Mouse (Mus musculus): ENCODE measurements around the gene Stum. TPM values are rescaled to one million over a fixed set of nuclear protein-coding genes. Genes with fewer than 3 reads are reported as not detected.
A peak's percentile ranks its signal among the peaks of the same experiment; 100 is the strongest.

Gene Stum
- polyA plus RNA-seq, 1 experiment from 2014 or later: 0.67 TPM

DNA sequence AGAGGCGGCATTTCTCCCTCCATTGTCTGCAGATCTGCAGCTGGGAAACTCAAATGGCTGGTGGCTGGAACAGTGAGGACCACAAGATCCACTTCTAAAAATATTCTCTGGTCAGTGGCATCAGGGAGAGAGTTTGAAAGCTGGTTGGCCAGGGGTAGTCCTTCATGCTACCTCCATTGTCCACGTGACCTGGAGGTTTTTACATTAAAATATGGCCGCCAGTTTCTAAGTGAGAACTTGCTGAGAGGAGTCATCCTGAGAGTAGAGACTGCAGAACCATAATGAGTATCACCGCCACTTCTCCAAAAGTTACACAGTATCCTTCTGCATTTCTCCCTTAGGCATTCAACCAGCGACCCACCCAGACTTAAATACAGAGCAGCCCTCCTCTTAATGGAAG lies 2.0 kb upstream of the Stum start:
- WGBS: 88% methylated on average over 5 of the region's 5 CpGs
- no peak overlapping the region for H3K4me2 ChIP-seq
- H3K9me3 ChIP-seq (replicated peaks): no peaks in the 10 kb centered on the region
- no peak overlapping the region for H3K4me3 ChIP-seq
- no peak overlapping the region for H3K9ac ChIP-seq
- peaks cover 20% of the 10 kb centered on the region for H3K4me1 ChIP-seq
- no peak for ATAC-seq
- peaks cover 51% of the 10 kb centered on the region for H3K27me3 ChIP-seq
- no peaks in the 10 kb centered on the region for H3K36me3 ChIP-seq (ENCODE audit: poor library complexity, severe bottlenecking)
- no peak overlapping the region for H3K27ac ChIP-seq

- H3K36me3 ChIP-seq (ENCODE audit: poor library complexity, severe bottlenecking): no peaks in the 10 kb centered on the region
- H3K4me3 ChIP-seq: peak overlapping the region; percentile 46
- H3K9ac ChIP-seq: peak overlapping the region; percentile 57
- WGBS: 4% methylated on average over 36 of the region's 39 CpGs
- H3K4me2 ChIP-seq: peak overlapping the region; percentile 76
- H3K27me3 ChIP-seq: peaks cover 52% of the 10 kb centered on the region
- peaks cover 20% of the 10 kb centered on the region for H3K4me1 ChIP-seq
- no peaks in the 10 kb centered on the region for H3K9me3 ChIP-seq (replicated peaks)
- H3K27ac ChIP-seq: no peak overlapping the region
- no peak for ATAC-seq
Observed at GRCm38 (mm10) chr1:180482840-180483398, 385 bp downstream of the Stum start.

- Histone ChIP-seq H3K9me3 (replicated peaks) (no peaks in the 10 kb centered on the region), H3K4me3 (no peak overlapping the region), H3K4me2 (peak overlapping the region; percentile 76; the same call in 1 of the 2 replicates), H3K4me1 (peaks cover 22% of the 10 kb centered on the region), H3K9ac (no peak overlapping the region; the same call in 1 of the 2 replicates), H3K36me3 (ENCODE audit: poor library complexity, severe bottlenecking) (no peaks in the 10 kb centered on the region), H3K27ac (no peak overlapping the region), H3K27me3 (peaks cover 49% of the 10 kb centered on the region)
- no peak for ATAC-seq
- 8% methylated on average over 10 of the region's 10 CpGs for WGBS
Observed at GRCm38 (mm10) chr1:180481956-180482355, 1.3 kb downstream of the Stum start.

DNA sequence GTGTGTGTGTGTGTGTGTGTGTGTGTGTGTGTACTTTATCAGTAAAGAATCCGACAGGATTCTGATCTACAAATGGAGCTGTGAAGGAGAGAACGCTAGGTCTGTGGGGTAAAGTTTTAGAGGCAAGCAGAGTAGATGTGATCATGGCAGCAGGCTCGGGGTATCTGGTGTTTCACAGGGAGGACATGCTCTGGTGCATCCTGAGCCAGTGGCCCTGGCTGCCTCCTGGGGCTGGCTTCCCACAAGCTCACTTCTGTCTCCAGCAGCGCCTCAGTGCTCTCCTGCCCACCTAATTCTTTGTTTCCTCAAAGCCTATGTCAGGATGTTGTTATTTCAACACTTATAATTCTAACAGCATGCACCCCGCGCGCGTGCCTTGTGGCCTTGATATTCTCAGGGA lies 2.0 kb downstream of the Stum start:
- no peak overlapping the region for H3K4me2 ChIP-seq
- H3K27ac ChIP-seq: no peak overlapping the region
- H3K4me3 ChIP-seq: no peak overlapping the region
- no peak for ATAC-seq
- peaks cover 22% of the 10 kb centered on the region for H3K4me1 ChIP-seq
- H3K9ac ChIP-seq: no peak overlapping the region
- H3K36me3 ChIP-seq (ENCODE audit: poor library complexity, severe bottlenecking): no peaks in the 10 kb centered on the region
- WGBS: 49% methylated on average over 8 of the region's 8 CpGs
- peaks cover 49% of the 10 kb centered on the region for H3K27me3 ChIP-seq
- H3K9me3 ChIP-seq (replicated peaks): no peaks in the 10 kb centered on the region

GRCm38 (mm10) chr1:180480325-180480724 lies 3.0 kb downstream of the Stum start:
- H3K4me2 ChIP-seq: no peak overlapping the region
- H3K9ac ChIP-seq: no peak overlapping the region
- H3K36me3 ChIP-seq (ENCODE audit: poor library complexity, severe bottlenecking): no peaks in the 10 kb centered on the region
- no peak overlapping the region for H3K27ac ChIP-seq
- 39% methylated on average over 6 of the region's 6 CpGs for WGBS
- H3K9me3 ChIP-seq (replicated peaks): no peaks in the 10 kb centered on the region
- H3K4me1 ChIP-seq: peaks cover 22% of the 10 kb centered on the region
- H3K27me3 ChIP-seq: peaks cover 45% of the 10 kb centered on the region
- no peak for ATAC-seq
- H3K4me3 ChIP-seq: no peak overlapping the region

DNA sequence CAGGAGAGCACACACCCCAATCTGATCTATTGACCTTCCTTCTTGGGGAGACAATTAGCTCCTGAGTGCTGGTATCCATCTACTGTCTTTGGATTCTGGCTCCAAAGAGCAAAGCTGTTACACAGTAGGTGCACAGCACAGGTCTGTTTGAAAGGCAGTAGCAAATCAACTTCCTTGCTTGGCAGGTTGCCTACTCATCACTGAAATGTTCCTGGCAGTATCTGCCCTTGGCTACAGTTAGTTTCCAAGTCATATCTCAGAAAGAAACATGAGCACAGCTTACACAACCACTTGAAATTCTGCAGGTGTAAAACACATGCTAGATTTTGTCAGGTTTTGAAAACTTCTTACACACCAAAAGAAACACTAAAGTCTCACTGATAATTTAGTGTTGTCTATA lies 9.7 kb downstream of the Stum start:
- Histone ChIP-seq H3K4me1 (0 out of 2 replicates have a peak, but pooled peaks cover 2% of the 10 kb centered on the region), H3K4me3 (no peak overlapping the region), H3K27ac (no peak overlapping the region), H3K9ac (no peak overlapping the region), H3K27me3 (no peaks in the 10 kb centered on the region), H3K36me3 (ENCODE audit: poor library complexity, severe bottlenecking) (no peaks in the 10 kb centered on the region), H3K9me3 (replicated peaks) (no peaks in the 10 kb centered on the region), H3K4me2 (no peak overlapping the region)
- ATAC-seq: no peak

GRCm38 (mm10) chr1:180468004-180468403 lies 15.3 kb downstream of the Stum start:
- H3K4me3 ChIP-seq: no peak overlapping the region
- H3K4me2 ChIP-seq: no peak overlapping the region
- 94% methylated on average over 4 of the region's 4 CpGs for WGBS
- no peak overlapping the region for H3K27ac ChIP-seq
- H3K9ac ChIP-seq: no peak overlapping the region
- no peak for ATAC-seq
- H3K36me3 ChIP-seq (ENCODE audit: poor library complexity, severe bottlenecking): no peaks in the 10 kb centered on the region
- no peaks in the 10 kb centered on the region for H3K4me1 ChIP-seq
- no peaks in the 10 kb centered on the region; the same call in 1 of the 2 replicates for H3K9me3 ChIP-seq (replicated peaks)
- no peaks in the 10 kb centered on the region for H3K27me3 ChIP-seq

DNA sequence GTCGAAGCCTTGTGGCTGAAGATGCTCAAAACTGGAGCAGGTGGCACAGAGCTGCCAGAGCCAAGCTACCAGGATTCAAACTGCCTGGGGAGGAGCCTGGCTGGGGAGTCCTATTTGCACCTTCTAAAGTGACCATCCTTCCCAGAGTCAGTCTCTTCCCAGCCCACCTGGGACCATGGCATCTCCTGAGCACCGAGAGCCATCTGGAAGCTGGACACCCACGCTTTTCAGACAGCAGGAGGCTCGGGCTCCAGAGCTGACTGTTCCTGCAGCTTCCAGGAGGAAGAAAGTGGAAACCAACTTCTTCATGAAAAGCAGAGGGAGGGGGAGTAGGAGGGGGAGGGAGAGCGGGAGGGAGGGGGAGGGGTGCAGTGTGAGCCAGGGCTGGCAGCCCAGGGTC lies 17.7 kb downstream of the Stum start:
- no peaks in the 10 kb centered on the region; the same call in 1 of the 2 replicates for H3K9me3 ChIP-seq (replicated peaks)
- no peak overlapping the region for H3K4me3 ChIP-seq
- no peak for ATAC-seq
- no peaks in the 10 kb centered on the region for H3K36me3 ChIP-seq (ENCODE audit: poor library complexity, severe bottlenecking)
- WGBS: 76% methylated on average over 5 of the region's 5 CpGs
- H3K4me1 ChIP-seq: no peaks in the 10 kb centered on the region
- H3K27me3 ChIP-seq: no peaks in the 10 kb centered on the region
- no peak overlapping the region for H3K9ac ChIP-seq
- no peak overlapping the region for H3K27ac ChIP-seq
- H3K4me2 ChIP-seq: no peak overlapping the region

- Histone ChIP-seq H3K4me3 (no peak overlapping the region), H3K27me3 (no peaks in the 10 kb centered on the region), H3K9me3 (replicated peaks) (no peaks in the 10 kb centered on the region; the same call in 1 of the 2 replicates), H3K27ac (no peak overlapping the region), H3K9ac (no peak overlapping the region), H3K36me3 (ENCODE audit: poor library complexity, severe bottlenecking) (no peaks in the 10 kb centered on the region), H3K4me2 (no peak overlapping the region), H3K4me1 (no peaks in the 10 kb centered on the region)
- ATAC-seq: no peak
- WGBS: 69% methylated on average over 5 of the region's 5 CpGs
Observed at GRCm38 (mm10) chr1:180464357-180464756, 18.9 kb downstream of the Stum start.

DNA sequence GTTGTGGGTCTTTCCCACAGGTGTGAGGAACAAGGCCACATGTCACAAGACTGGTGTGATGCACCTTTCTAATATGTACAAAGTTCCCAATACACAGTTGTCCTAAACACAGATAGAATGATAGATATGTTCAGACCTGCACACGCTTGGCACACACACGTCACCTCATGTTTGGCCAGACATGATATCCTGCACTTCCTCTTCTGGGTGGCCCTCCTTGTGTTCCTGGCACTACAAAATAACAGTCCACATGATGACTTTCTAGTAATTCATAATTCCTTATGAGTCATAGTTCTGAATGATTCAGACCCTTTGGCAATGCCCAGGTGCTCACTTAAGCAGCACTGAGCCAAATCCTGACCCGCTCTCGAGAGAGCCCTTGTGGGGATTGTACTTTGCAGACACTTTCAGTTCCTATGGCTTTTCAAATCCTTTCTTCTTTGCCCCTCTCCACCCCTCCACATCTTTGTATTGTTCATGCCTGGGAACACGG lies 20.3 kb downstream of the Stum start:
- 86% methylated on average over 5 of the region's 5 CpGs for WGBS
- no peaks in the 10 kb centered on the region for H3K36me3 ChIP-seq (ENCODE audit: poor library complexity, severe bottlenecking)
- H3K27me3 ChIP-seq: no peaks in the 10 kb centered on the region

DNA sequence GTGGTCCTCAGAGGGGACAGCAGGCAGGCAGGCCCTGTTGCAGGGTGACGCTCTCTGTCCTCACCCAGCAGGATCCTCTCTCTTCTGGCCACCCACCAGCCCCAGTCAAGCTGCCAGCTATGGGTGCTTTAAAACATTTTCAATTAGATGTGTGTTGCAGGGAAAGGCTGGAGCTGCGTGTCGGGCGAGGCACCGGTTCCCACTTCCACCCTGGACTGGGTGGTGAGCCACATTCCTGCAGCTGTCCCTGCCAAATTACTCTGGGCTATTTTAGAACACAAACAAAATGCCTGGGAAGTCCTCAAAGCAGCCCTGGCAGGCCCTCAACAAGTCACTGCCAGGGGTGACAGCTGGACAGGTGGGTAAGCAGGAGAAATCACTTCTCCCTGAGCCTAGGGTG lies 20.9 kb downstream of the Stum start:
- Histone ChIP-seq H3K4me1 (peaks cover 14% of the 10 kb centered on the region), H3K27me3 (no peaks in the 10 kb centered on the region), H3K4me3 (no peak overlapping the region), H3K9ac (no peak overlapping the region), H3K4me2 (no peak overlapping the region), H3K9me3 (replicated peaks) (no peaks in the 10 kb centered on the region; the same call in 1 of the 2 replicates), H3K36me3 (ENCODE audit: poor library complexity, severe bottlenecking) (no peaks in the 10 kb centered on the region), H3K27ac (no peak overlapping the region)
- WGBS: 87% methylated on average over 5 of the region's 5 CpGs
- ATAC-seq: no peak

More for the DNA sequence above, 20.3 kb downstream of the Stum start:
- H3K4me3 ChIP-seq: no peak overlapping the region
- no peak overlapping the region for H3K27ac ChIP-seq
- H3K4me2 ChIP-seq: no peak overlapping the region
- H3K9ac ChIP-seq: no peak overlapping the region
- peaks cover 7% of the 10 kb centered on the region for H3K4me1 ChIP-seq
- ATAC-seq: no peak
- no peaks in the 10 kb centered on the region; the same call in 1 of the 2 replicates for H3K9me3 ChIP-seq (replicated peaks)

DNA sequence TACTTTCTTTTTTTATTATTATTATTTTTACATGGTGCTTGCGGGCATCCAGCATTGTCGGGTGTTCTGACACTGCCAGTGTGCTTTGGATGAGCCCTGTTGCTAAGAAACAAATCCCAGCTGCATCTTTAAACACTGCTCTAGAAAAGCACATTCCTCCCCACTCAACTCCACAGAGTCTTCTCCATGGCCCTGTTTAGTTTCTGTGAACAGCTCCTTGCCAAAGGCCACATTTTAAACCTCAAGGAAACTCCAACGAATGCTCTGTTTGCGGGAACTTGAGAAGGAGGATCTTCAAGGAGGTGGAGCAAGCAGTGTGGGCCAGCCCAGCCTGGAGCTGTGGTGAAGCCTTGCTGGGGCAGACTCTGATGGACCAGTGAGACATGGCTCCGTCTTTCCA lies 22.6 kb downstream of the Stum start:
- Histone ChIP-seq H3K27me3 (no peaks in the 10 kb centered on the region), H3K4me2 (no peak overlapping the region), H3K9me3 (replicated peaks) (no peaks in the 10 kb centered on the region), H3K27ac (no peak overlapping the region), H3K36me3 (ENCODE audit: poor library complexity, severe bottlenecking) (no peaks in the 10 kb centered on the region), H3K9ac (no peak overlapping the region), H3K4me3 (no peak overlapping the region), H3K4me1 (peaks cover 14% of the 10 kb centered on the region)
- 66% methylated on average over 5 of the region's 5 CpGs for WGBS
- ATAC-seq: no peak

DNA sequence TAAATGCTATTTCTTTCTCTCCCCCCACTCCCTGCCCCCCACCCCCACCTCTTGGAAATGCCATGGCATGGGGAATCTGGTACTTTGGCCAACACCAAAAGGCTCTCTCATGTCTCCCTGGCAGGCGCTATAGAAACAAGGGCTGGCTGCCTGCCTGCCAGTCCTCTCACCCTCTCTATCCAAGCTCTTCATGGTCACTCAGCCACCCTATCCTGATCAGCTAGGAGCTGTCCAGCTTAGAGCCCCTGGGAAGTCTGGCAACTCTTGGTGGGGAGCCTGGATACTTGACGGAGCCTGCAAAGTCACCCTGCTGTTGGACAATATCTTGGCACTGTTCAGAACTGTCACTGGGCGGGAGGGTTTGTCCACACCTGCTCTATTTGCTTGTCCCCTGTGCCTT lies 24.6 kb downstream of the Stum start:
- WGBS: 70% methylated on average over 3 of the region's 3 CpGs
- ATAC-seq: no peak
- no peak overlapping the region for H3K9ac ChIP-seq

More for the DNA sequence above, 24.6 kb downstream of the Stum start:
- peaks cover 14% of the 10 kb centered on the region for H3K4me1 ChIP-seq
- no peak overlapping the region for H3K27ac ChIP-seq
- H3K27me3 ChIP-seq: no peaks in the 10 kb centered on the region
- no peaks in the 10 kb centered on the region for H3K36me3 ChIP-seq (ENCODE audit: poor library complexity, severe bottlenecking)
- H3K4me2 ChIP-seq: no peak overlapping the region
- no peak overlapping the region for H3K4me3 ChIP-seq
- no peaks in the 10 kb centered on the region for H3K9me3 ChIP-seq (replicated peaks)

Measured in forebrain, embryonic 13.5 days (tissue).